Mouse (Mus musculus) embryonic facial prominence, embryonic 14.5 days (tissue): ENCODE data around the gene Pcnt. TPM values are rescaled to one million over a fixed set of nuclear protein-coding genes. Genes with fewer than 3 reads are reported as not detected.

Source experiments
- ATAC-seq: fragments of 200-750 bp; cut with Nextera tagmentation; 2 replicates; pipeline ENCODE4 v1.8.0; 2017; ENCODE audit warnings: low read depth, moderate number of reproducible peaks, moderate TSS enrichment
- DNase-seq: peaks from one replicate; pipeline ENCODE4 v3.0.0-alpha.2; 2015; ENCODE audit warnings: low spot score
- H3K27ac ChIP-seq: fragments of 300-500 bp; sonication (generic); replicated peaks from 2 replicates; pipeline ENCODE4 v1.5.1; 2014; ENCODE audit warnings: low read depth, mild to moderate bottlenecking, low read length, moderate library complexity
- H3K27me3 ChIP-seq: fragments of 300-500 bp; sonication (generic); replicated peaks from 2 replicates; pipeline ENCODE4 v1.6.1; 2014; ENCODE audit warnings: low read length; ENCODE audit not compliant: control insufficient read depth, insufficient read depth
- H3K36me3 ChIP-seq: fragments of 300-500 bp; sonication (generic); 2 replicates; pipeline ENCODE4 v1.6.1; 2014; ENCODE audit warnings: low read length, mixed read lengths; ENCODE audit not compliant: control insufficient read depth, insufficient read depth
- H3K4me1 ChIP-seq: fragments of 300-500 bp; sonication (generic); 2 replicates; pipeline ENCODE4 v1.6.1; 2014; ENCODE audit warnings: antibody characterized with exemption, low read length; ENCODE audit not compliant: control insufficient read depth, insufficient read depth
- H3K4me2 ChIP-seq: fragments of 300-500 bp; sonication (generic); 2 replicates; pipeline ENCODE4 v1.6.1; 2014; ENCODE audit warnings: low read depth, mild to moderate bottlenecking, low read length, moderate library complexity, mixed read lengths
- H3K4me3 ChIP-seq: fragments of 300-500 bp; sonication (generic); 2 replicates; pipeline ENCODE4 v1.5.1; 2014; ENCODE audit warnings: low read depth, mild to moderate bottlenecking, low read length
- H3K9ac ChIP-seq: fragments of 300-500 bp; sonication (generic); 2 replicates; pipeline ENCODE4 v1.6.1; 2014; ENCODE audit warnings: low read depth, mild to moderate bottlenecking, low read length, moderate library complexity, mixed read lengths
- H3K9me3 ChIP-seq: fragments of 300-500 bp; sonication (generic); 2 replicates; pipeline ENCODE4 v1.6.1; 2016; ENCODE audit warnings: low read length; ENCODE audit not compliant: control insufficient read depth
- WGBS: fragments of 180-500 bp; shearing (Covaris S2); extraction: QIAGEN DNeasy Blood & Tissue Kit; methylation state at CpG from one replicate; pipeline ENCODE4 v1.1.7; 2014; 5-methylcytosine and 5-hydroxymethylcytosine counted together
- polyA plus RNA-seq: library from polyadenylated mRNA; unstranded; fragments of >200 nt; fragmentation: Nextera tagmentation; extraction: Ambion mirVana; gene quantifications from 2 replicates; pipeline ENCODE4 v1.2.1, GENCODE M21; 2014

Gene Pcnt
- polyA plus RNA-seq, result 17.5 and 19.1 TPM in 2 replicates

DNA sequence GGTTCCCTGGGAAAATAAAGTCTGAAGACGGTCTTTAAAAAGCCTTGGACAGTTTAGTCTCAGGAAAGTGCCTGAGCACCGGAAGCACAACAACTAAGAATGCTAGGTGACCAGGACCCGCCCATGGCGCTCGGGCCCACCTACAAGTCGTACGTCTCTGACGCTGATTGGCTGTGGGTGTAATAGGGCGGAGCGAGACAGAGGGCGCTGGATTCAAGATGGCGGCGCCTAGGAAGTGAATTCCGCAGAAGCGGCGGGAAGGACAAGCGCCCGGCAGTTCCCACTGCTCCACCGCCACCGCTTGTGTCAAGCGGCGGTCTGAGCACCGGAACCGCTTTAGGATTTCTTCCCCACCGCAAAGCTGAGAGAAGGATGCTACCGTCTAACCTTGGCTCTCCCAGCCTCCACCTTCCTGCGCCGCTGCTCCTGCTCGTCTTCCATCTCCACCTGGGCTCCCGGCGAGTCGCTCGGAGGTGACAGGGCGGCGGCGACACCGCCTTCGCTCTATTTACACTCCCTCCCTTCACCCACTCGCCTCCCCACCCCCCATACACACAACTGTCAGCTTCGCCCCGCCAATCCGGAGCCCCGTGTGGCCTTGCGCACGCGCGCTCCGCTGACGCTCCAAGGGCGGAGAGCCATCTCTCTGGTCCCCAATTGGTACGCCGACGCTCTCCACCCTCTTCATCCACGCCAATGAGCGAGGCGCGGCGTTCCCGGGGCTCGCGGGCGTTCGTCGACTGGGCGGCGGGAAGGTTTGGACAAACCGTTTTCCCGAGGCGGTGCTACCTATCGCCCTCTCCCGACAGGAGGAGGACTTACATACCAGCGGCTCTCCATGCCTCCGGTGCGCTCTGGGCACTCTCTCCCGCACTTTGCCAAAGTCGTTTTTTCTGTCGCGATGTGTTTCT, at the start of gene Pcnt:
Gene Pcnt, minus strand, starts transcription at position 609 of the 911 bp plus-strand sequence.
- WGBS, result under 1% methylated on average over 64 of the region's 78 CpGs
- ATAC-seq (peak; percentile 99), DNase-seq (peak; percentile 99)
- H3K9me3 ChIP-seq, result no peaks in the 10 kb centered on the region
- H3K27me3 ChIP-seq, result no peaks in the 10 kb centered on the region
- peak within 1 kb of the TSS; percentile 86 for H3K9ac ChIP-seq
- peak within 1 kb of the TSS; percentile 95 for H3K4me3 ChIP-seq
- peaks cover 5% of the 10 kb centered on the region; the same call in 1 of the 2 replicates for H3K4me1 ChIP-seq
- peak within 1 kb of the TSS; percentile 51 for H3K4me2 ChIP-seq
- H3K36me3 ChIP-seq, result peaks cover 20% of the 10 kb centered on the region
- H3K27ac ChIP-seq, result peak within 1 kb of the TSS; percentile 98

DNA sequence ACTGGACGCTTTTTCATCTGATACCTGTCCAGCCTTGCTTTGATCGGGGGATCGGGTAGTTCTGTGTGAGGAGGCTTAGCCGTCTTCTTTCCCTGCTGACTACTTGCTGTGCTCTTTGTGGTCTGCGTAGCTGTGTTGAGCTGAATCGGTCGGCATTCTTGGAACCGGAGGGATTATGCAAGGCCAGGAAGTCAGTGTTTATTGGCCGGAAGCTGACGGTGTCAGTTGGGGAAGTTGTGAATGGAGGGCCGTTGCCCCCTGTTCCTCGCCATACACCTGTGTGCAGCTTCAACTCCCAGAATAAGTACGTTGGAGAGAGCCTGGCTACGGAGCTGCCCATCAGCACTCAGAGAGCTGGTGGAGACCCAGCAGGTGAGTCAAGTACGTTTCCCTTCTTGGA, 46.6 kb upstream of the Pcnt start:
- no peak overlapping the region for H3K4me2 ChIP-seq
- no peaks in the 10 kb centered on the region for H3K4me1 ChIP-seq
- H3K9ac ChIP-seq, result no peak overlapping the region
- peaks cover 97% of the 10 kb centered on the region for H3K36me3 ChIP-seq
- H3K27me3 ChIP-seq, result no peaks in the 10 kb centered on the region
- no peaks in the 10 kb centered on the region for H3K9me3 ChIP-seq
- WGBS, result 91% methylated on average over 15 of the region's 15 CpGs
- no peak for DNase-seq
- no peak overlapping the region for H3K27ac ChIP-seq
- H3K4me3 ChIP-seq, result no peak overlapping the region
- no peak for ATAC-seq

DNA sequence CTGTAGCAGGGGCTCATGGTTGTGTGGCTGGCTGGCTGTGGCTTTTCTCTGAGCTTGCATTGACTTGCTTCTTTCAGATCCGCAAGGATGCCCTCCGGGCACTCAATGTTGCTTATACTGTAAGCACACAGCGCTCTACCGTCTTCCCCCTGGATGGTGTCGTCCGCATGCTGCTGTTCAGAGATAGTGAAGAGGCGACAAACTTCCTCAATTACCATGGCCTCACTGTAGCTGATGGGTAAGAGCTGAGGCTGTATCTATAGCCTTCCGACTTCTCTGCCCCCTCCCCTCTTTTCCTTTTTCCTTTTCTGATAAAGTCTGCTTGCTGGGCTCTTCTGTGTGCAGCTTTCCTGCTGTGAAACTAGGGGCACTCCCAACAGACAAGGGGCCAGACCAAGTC, 45.7 kb upstream of the Pcnt start:
- Histone ChIP-seq H3K4me2 (no peak overlapping the region), H3K27me3 (no peaks in the 10 kb centered on the region), H3K36me3 (peaks cover 97% of the 10 kb centered on the region), H3K9ac (no peak overlapping the region), H3K9me3 (no peaks in the 10 kb centered on the region), H3K4me3 (no peak overlapping the region), H3K27ac (no peak overlapping the region), H3K4me1 (no peaks in the 10 kb centered on the region)
- ATAC-seq (no peak), DNase-seq (no peak)
- WGBS, result over 99% methylated on average over 8 of the region's 8 CpGs

DNA sequence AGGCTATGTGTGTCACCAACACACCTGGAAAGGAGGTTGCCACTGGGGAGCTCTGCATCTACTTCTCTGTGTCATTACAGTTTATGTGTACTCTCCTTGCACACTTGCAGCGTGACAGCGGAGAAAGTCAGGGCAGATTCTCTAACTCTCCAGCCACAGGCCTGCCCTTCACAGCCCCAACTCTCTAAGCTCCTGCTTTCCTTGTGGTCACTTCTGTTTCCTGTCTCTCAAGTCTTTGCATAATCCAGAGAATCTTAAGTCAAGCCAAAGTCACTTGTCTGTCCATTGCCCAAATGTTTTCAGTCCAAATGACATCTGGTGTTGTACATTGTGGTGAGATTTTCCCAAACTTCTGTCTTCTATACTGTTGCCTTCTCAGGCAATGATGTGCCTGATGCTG, 43.7 kb upstream of the Pcnt start:
- no peak overlapping the region for H3K4me3 ChIP-seq

DNA sequence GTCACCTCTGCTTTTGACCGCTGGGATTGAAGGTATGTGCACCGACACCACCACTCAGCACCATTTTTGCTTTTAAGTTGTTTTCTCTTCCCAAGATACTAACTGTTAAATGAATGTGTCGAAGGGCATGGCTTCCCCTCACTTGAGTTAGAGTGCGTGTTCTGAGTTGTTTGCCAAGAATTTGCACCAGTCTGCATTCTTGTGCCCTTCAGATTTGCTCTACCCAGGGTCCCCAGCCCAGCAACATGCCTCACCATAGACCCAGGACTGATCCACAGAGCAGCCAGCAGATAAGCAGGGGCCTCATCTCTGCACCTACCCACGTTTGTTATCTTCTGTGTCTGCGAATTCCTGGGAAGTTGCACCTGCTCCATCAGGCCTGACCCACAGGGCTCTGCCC, 38.9 kb upstream of the Pcnt start:
- Histone ChIP-seq H3K36me3 (peaks cover 95% of the 10 kb centered on the region), H3K4me3 (no peak overlapping the region), H3K9ac (no peak overlapping the region), H3K27me3 (no peaks in the 10 kb centered on the region), H3K9me3 (no peaks in the 10 kb centered on the region), H3K4me1 (no peaks in the 10 kb centered on the region), H3K27ac (no peak overlapping the region), H3K4me2 (no peak overlapping the region)
- ATAC-seq, result no peak
- WGBS, result 88% methylated on average over 6 of the region's 6 CpGs
- DNase-seq, result no peak

More for the DNA sequence above, 43.7 kb upstream of the Pcnt start:
- Histone ChIP-seq H3K4me1 (no peaks in the 10 kb centered on the region), H3K9ac (no peak overlapping the region), H3K27me3 (no peaks in the 10 kb centered on the region), H3K9me3 (no peaks in the 10 kb centered on the region), H3K4me2 (no peak overlapping the region), H3K36me3 (peaks cover 99% of the 10 kb centered on the region), H3K27ac (no peak overlapping the region)
- no peak for ATAC-seq
- 100% methylated on average over 2 of the region's 2 CpGs for WGBS
- DNase-seq, result no peak

DNA sequence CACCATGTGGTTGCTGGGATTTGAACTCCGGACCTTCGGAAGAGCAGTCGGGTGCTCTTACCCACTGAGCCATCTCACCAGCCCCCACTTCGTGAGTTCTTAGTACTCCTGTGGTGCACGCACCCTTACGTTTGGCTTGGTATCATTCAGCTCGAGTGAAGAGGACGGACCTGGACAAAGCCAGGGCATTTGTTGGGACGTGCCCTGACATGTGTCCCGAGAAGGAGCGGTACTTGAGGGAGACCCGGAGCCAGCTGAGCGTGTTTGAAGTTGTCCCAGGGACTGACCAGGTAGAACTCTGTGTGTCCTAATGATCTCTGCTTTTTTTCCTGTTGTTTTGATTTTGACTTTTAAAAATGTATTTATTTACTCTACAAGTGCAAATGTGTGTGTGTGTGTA, 38.3 kb upstream of the Pcnt start:
- Histone ChIP-seq H3K4me1 (no peaks in the 10 kb centered on the region), H3K4me3 (no peak overlapping the region), H3K27me3 (no peaks in the 10 kb centered on the region), H3K36me3 (peaks cover 95% of the 10 kb centered on the region), H3K9ac (no peak overlapping the region), H3K27ac (no peak overlapping the region), H3K9me3 (no peaks in the 10 kb centered on the region), H3K4me2 (no peak overlapping the region)
- 85% methylated on average over 13 of the region's 13 CpGs for WGBS
- no peak for DNase-seq
- no peak for ATAC-seq

DNA sequence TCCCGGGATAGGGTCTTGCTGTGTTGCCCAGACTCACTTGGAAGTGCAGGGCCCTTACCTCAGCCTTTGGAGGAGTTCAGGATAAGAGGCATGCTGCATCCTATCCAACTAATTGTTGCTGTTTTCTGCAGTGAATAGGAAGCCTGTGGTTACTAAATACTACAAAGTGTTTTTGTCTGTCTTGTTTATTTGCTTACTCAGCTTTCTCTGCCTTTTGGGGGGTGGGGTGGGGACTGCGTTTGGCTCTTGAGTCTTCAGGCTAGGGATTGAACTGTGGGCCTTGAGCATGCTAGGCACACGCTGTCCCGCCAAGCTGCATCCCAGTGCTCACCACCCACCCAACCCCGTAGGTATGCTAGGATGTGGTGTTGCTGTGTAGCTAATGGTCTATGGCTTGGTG, 31.2 kb upstream of the Pcnt start:
- WGBS, result 89% methylated on average over 5 of the region's 5 CpGs
- H3K27me3 ChIP-seq, result no peaks in the 10 kb centered on the region
- peaks cover 66% of the 10 kb centered on the region for H3K36me3 ChIP-seq
- no peak overlapping the region for H3K4me2 ChIP-seq
- DNase-seq (no peak), ATAC-seq (no peak)
- H3K4me3 ChIP-seq, result no peak overlapping the region
- no peak overlapping the region for H3K27ac ChIP-seq
- H3K4me1 ChIP-seq, result no peaks in the 10 kb centered on the region
- H3K9me3 ChIP-seq, result no peaks in the 10 kb centered on the region
- no peak overlapping the region for H3K9ac ChIP-seq

DNA sequence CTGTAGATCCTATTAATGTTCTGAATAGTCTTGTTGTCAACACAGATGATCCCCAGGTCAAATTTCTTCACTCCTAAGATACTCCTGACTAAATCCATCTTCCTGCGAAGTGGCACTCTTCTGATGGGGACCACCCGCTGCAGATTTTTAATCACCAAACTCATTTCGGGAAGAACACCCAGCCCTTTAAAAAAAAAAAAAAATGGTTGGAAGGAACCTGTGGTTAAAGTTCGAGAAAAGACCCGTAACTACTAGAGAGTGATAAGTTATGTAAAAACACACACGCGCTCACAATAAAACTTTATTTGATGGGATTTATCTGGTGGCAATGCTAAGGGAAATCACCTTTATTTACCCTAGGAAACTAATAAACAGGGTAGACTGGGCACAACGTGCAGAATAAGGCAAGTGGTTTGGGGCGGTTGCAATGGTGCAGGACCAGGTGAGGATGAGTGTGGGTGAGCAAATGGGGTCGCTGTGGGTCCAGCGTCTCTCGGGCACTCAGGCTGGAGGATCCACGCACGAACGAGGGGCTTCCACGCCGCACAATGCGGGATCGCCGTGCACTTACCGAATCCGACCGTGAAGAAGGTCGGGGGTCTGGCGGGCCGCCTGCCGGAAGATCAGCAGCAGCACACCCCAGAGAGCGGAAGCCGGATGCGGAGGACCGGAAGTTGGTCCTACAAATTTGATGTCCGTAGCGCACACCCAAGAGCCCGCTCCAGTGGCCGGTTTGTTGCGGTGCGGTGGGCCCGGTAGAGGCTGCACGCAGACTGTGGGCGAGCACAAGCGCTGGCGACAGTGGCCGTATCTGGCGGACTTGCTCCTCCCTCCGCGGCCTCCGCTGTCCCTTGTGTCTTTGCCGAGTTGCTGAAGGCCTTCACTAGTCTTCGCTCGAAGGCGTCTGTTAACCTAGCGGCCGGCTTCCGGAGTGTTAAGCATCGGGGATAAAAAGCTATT, 25.9 kb upstream of the Pcnt start, which contains the start of the genes Mcm3ap and Ybey:
Gene Mcm3ap, plus strand, starts transcription at position 725 of the 960 bp plus-strand sequence.
Gene Ybey, minus strand, starts transcription at position 912 of the 960 bp plus-strand sequence.
- H3K4me2 ChIP-seq, result peak within 1 kb of the TSS; percentile 70
- peak within 1 kb of the TSS; percentile 87 for H3K4me3 ChIP-seq
- peak; percentile 95 for DNase-seq
- H3K27me3 ChIP-seq, result no peaks in the 10 kb centered on the region
- no peaks in the 10 kb centered on the region for H3K4me1 ChIP-seq
- peak within 1 kb of the TSS; percentile 93 for H3K9ac ChIP-seq
- 1% methylated on average over 52 of the region's 55 CpGs for WGBS
- peak; percentile 97 for ATAC-seq
- peaks cover 23% of the 10 kb centered on the region for H3K36me3 ChIP-seq
- peak within 1 kb of the TSS; percentile 83 for H3K27ac ChIP-seq
- H3K9me3 ChIP-seq, result no peaks in the 10 kb centered on the region
